Mouse (Mus musculus): ENCODE measurements at regions not wholly inside any gene's neighbourhood (a gene's known extent, or its start where the extent isn't known, plus 50 kb on each side); places are given as distances from the start of the nearest gene placed in this dataset.

DNA sequence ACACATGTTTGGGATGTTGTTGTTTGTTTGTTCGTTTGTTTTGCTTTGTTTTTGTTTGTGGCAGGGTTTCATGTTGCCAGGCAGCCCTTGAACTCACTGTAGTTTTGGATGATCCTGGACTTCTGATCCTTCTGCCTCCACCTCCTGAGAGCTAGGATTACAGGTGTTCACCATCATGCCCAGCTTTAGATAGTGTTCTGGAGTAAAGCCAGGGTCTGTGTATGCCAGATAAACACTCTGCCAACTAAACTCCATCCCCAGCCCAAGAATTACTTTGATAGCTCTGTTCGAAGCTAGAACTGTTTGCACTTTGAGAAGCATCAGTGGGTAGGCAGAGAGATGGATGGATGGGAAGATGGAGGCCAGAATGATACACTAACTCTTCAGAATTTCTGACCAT lies 368.0 kb upstream of the Gm10306 start:
- no peak for DNase-seq

DNA sequence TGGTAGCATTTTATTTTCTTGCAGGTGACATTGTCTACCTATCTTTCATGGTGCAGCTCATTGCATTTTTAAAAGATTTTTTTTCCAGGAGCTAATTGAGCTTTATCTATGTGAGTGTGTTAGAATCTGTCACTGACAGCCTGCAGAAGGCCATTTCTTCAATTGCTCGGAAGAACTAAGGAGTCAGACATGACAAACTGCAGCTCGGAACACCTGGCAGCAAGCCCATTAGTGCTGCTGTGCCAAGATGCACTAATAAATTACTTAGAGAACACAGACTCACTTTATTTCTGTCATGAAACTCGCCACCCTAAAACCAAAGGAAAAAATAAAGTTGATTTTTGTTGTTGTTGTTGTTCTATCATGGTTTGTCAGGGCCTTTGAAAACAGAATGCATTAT lies 367.5 kb upstream of the Gm10306 start:
- DNase-seq, result peak; percentile 61

DNA sequence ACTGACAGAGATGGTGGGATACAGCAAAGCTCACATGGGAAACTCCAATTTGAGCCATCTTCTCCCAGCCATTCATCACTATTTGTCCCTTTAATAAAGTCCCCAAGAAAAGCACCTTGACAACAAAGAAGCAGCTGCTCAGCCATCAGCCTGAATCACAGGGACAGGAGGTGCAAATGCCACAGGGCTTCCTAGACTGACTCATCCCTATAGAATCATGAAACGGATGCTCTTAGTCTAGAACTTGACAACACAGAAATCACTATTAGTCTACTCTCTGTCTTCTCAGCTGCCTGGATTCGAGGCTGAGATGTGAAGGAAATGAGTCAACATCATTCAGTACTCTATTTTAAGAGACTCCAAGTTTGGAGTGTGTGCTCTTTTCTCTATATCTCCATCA lies 365.4 kb upstream of the Gm10306 start:
- DNase-seq, result no peak

DNA sequence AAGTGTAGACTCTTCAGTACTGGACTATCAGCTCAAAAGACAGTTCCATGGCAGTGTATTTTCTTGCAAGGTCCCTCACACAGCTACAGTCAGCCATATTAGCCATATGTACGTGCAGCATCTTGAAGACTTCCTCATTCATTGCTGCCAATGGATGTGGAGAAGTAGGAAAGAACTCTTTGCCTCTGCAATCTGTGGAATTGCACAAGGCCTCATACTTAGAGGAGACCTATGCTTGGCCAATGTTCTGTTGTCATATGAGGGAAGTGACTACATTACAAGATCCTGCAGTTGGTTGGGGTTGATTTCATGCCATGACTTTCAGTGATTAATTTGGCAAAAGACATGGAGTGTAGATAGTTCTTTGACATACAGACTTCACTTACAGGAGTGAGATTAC lies 340.1 kb upstream of the Gm10306 start:
- DNase-seq, result no peak

DNA sequence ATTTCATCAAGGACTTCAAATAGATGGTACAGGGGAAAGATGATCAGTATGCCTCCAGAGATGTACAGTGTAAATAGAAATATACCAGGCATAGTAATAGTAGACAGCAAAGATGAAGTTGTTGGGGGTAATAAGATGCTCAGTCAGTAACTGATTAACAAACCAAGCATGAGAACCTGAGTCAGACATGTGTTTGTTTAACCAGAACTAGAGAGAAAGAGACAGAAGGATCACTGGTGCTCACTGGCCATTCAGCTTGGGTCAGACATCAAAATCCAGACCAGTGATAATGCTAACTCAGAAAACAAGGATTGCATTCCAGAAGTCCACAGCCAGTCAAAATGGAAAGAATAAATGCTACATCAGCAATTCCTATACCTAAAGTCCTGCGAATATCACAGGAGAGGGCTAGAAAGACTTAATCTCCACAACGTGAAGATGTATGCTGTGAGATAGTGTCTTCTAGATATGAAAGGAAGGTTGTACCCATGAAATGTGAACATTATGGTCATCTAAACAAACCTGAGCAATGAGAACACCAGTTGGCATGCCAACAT lies 320.6 kb upstream of the Gm10306 start:
- DNase-seq, result no peak

DNA sequence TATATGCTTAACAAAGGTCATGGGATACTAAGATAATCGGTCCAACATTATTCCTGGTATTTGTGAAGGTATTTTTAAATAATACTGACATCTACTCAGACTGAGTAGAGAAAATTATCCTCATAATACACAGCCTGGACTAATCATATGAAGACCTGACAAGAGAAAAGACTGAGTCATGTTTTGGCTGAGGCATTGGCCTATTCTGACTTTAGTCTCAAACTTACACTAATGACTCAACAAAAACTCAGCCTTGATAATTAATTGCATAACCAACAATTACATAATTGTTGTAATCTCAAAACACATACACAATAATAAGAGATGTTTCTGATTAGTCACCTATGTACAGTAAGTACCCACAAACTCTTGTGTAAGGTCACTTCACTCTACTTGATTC lies 300.3 kb upstream of the Gm10306 start:
- no peak for DNase-seq

DNA sequence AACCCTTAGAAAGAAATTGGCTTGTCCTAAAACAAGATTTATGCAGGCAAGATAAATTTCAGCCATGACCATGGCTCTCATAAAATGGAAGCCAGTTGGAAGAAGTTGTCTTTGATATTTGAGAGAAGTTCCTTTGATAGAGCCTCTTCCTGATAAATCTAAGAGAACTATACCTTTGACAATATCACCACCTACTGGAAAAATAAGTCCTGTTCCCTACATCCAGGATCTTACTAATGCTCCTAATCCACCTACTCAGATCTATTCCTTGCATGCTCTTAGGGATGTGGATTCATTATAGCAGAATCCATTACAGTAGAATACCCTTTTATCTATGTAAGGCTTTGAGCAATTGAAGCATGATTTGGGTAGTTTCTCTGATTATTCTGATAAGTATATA lies 295.2 kb upstream of the Gm10306 start:
- no peak for DNase-seq

DNA sequence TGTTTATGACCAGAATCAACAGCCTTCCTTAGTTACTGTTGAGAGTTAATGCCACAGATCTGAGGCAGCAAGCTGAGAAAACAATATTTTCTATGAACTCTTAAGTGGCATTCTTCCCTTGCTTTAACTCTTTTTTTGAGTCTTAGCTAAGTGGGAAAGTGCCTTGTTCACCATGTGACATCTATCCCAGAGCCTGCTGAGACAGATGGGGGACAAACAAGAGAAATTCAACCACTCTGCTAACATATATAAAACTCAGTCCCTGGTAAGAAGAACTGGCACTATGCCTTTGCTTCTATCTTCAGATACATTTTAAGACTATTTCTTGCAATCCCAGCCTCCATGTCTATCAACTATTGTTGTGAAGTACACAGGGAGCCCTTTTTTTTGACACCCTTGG lies 274.6 kb upstream of the Gm10306 start:
- DNase-seq, result no peak

DNA sequence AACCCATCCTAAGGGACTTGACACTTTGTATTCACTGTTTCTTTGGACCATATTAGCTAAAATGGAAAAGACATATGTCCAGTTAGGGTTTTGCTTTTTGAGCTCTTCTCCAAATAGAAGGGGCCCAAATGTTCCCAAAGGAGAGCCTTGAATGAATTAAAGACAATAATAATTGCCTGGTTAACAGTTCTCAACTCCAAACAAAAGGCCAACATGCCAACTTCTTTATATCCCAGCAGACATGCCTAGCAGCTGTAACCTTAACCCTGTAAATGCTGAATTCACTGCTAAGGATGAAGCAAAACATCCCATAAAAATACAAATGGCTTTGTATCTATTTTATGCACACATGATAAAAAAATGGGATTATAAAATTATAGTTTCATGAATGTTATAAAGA lies 264.2 kb upstream of the Gm10306 start:
- DNase-seq, result no peak

DNA sequence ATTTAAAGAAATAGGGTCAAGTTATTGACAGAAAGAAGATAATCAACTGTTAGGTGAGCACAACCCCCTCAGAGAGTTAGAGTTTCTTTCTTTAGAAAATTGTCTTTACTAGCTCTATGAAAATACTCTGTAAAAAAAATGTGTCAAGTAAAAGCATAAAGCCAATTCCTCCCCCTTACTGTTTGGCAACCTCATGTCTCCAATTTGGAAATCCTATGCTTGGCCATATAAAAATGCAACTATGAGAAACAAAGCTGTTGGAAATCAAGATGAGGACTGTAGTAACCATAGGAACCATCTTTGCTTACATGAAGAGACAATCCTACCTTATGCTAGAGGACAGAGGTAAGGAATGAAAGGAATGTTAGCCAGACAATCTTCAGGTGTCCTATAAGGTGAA lies 239.0 kb upstream of the Gm10306 start:
- DNase-seq, result no peak

DNA sequence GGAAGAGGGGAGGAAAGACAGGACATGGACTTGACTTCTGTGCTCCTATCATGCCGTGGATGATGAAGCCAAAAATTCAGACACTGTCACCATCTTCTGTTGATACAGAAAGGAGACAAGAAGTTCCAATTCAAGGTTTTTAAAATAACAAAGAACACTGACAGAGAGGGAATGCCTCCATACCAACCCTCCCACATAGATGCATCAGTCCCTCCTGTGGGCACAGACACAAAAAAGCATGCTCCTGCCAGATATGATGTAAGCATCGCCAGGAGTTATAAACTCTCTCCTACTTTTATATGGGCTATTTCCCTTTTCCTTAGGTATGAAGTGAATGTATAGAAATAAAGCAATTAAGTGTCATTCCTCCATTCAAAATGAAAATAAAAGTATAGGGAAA lies 229.6 kb upstream of the Gm10306 start:
- no peak for DNase-seq

DNA sequence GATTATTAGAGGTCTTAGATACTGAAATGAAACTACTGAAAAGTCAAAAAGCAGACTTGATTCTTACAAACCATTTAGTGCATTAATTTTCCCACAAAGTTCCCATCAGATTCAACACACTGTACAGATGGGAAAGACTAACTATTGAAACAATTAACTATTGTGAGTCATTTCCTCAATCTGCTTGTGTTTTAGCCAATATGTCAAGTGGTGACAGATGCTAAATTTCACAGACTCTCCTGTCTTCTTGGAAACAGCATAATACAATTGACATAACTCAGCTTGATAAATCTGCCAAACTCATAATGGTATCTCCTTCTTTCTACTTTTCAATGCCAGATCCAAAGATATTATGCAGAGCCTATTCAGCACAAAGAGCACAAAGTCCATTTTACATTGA lies 213.0 kb upstream of the Gm10306 start:
- no peak for DNase-seq

DNA sequence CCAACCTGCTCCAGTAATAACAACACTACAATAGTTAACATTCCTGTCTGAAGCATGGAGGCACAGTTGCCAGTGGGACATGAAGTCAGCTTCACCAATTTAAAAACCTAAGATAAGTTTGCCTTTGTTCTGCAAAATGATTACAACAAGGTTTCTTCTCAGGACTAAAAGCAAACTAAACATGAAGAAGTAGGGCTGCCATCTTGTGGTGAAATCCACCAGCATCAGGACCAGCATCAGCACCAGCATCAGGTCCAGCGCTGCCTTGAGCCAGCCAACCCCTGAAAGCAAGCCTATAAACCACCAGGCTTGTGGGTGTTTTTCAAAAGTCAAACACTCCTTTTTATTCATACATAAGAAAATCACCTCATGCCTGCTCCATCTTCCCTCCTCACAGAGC lies 207.1 kb upstream of the Gm10306 start:
- no peak for DNase-seq

DNA sequence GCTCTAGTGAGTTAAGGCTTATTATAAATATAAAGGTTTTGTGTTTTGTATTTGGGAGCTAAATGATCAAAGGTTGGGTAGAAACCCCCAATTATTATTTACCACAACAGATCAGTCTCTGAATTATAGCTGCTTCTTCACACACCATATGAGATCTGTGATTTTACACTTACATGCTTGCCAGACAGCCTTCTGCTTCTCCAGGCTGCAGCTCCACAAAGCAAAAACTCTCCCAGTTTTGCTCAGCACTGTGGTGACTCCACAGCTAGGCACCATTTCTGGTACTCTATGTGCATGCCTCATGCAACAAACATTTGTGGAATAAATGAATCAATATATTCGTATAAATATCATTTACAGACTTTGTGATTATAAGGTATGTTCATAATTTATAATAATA lies 199.4 kb upstream of the Gm10306 start:
- DNase-seq, result no peak

DNA sequence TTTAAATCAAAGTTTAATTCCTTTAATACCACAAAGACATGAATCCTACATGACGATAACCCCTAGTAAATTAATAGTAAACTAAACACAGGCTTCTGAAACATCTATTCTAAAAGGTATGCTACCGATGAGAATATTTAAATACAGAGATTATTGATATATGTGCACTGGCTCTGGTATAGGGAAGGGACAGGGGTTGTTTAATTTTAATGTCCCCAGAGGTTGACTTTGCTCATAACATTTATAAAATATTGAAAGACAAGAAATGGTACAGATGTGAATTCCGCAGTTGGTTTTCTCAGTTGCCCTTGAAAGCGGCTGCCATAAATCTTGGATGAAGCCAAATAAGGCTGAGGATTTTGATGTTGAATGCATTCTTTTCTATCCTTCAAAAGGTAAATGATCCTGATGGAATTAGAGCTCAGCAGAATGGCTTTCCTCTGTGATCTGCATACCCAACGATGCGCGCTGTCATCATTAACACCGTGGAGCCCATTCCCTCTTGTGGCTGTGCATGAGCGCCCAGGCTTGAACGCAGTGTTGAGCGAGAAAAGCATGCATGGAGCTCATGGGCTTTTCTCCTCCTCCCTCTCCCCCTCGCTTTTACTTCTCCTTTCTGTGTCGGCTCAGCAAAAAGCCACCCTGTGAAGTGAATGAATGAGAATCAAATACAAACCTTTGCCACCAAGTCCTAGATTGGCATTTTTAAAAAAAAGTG lies 195.4 kb upstream of the Gm10306 start:
- DNase-seq, result no peak

DNA sequence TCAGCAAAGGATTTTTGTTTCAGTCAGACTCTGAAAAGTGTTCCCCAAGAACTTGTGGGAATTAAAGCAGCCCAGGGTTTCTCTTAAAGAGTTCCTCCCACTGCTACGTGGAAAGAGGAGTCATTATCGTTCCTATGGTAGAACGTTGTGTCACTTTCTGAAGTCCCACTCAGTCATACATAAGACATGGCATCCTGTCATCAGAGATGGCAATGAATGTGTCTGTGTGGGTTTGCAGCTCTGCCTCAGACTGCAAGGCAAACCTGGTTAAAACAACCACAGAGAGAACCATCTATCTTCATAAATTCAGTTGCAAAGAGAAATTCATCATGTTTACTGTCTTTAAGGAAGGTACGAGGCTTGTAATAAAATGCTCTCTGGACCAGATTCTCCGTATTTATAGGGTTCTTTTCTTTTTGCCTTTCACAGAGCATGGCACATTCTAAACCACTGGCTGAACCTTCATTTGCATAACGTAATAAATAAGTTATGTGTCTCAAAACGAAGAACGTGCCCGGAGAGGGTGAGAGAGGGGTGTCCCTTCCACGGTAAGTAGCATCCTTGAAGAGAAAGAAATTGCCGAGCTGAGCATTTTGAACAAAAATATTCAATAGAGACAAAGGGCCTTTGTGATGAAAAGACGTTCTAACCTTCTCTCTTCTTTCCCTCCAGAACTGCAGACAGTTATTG lies 194.7 kb upstream of the Gm10306 start:
- DNase-seq, result no peak

DNA sequence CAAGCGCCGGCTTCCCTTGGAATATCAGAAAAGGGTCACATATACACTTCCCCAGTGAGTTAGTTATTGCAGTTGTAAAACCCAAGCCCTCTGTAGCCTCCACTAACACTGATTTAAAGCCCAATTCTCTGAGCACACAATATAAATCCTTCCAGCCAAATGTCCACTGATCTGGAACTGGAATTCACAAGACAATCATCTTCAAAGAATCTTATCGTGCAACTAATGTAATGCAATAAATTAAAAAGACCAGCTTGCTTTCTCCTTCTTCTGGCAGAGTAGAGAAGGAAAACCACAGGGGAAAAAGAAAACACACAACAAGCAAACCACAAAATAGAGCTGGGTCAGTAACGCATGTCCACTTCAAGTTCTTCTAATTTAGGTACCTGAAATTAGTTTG lies 191.0 kb upstream of the Gm10306 start:
- DNase-seq, result no peak

DNA sequence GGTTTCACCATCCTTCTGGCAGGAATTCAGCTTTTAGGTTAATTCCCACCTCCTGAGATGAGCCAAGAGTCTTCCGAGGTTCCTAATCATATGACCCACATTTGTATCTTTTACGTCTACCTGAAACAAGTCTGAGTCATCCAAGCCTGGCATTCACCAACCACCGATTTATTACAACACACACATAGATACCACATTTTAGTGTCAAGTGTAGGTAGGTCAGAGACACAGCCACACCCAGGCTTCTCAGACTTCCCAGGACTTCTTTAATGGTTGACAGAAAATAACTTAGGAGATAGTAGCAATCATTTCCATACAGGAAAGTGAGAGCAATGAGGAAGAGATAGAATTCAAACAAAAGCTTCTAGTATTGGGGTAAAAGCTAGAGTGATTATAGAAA lies 189.2 kb upstream of the Gm10306 start:
- DNase-seq, result no peak

DNA sequence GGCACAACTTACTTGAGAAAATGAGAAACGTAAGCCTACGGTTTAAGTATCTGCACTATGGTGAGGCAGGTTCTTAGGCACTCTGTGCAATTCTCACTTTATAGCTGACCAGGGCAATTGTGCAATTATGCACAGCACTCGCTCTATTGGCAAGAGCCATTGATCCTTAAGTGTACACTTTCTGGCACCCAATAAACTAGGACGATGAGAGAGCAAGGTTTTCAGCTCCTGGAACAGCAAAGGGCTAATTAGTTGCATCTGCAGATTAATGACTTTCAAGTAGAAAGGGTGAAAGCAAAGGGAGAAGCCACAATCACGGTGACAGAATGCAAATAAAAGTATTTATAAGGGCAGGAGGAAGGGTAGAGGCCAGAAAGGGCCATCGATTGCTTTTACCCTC lies 185.4 kb upstream of the Gm10306 start:
- no peak for DNase-seq

DNA sequence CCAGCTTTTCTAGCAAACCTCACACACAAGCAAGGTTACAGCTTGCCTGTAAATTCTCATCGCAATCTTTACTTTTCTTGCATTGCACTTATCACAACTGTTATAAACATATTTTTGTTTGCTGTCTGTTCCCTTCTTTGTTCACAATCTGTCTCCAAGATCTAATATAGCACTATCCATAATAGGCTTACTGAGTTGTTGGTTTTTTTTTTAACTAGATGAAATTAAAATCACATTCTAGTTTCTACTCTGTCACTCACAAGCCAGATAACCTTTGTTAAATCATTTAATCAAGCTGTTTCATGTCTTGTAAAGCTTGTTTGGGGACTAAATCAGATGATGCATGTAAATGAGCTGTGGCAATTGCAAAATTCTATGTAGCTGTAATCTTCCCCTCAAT lies 180.1 kb upstream of the Gm10306 start:
- DNase-seq, result no peak

DNA sequence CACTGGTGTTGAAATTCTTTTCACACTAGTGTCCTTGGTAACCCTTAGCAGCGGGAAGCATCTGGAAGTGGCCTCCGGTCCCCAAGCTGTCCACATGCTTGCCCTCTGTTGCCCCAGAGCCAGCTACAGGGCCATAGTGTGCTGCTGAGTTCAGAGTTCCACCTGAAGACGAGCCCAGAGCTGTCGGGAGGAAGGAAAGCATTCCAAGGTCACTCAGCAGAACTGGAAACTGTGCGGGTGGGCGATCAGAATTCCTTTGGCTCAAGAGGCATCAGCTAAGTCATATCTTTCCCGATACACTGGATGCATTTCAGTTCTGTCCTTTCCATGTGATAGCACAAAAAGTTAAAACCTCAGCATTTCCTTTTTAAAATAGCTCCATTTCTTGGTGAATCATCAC lies 170.6 kb upstream of the Gm10306 start:
- no peak for DNase-seq

DNA sequence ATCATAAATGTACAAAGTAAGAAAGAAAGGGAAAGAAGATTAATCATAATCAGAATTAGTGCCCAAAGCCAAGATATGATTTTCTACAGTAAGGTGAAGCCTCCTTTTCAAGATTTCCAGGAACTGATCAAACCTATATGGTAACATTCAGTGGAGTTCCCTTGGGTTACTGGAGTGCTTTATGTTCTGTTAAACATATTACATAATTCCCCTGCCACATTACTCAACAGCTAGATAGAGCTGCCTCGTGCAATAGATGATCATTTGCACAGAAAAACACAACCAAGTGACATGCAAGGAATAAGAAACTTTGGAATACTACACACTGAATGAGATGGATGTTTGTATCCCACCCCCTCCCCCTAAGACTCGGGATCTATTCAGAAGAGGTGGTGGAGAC lies 168.0 kb upstream of the Gm10306 start:
- DNase-seq, result no peak

DNA sequence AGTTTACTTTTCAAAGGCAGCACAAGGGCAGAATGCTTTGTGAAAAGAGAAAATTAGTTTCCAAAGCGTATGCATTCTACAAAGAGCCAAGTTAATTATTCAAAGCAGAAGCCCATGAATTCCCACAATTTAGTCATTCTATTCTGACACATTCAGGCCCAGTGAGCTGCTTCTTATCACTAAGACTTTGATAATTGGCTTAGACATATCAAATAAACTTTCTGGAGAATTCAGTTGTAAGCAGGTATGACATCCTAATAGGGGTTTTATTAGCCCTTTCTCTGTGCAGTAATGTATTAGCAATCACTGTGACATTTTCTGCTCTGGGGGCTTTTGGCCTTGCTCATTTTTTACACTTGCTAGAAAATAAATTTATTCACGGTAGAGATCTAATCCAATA lies 161.9 kb upstream of the Gm10306 start:
- no peak for DNase-seq

DNA sequence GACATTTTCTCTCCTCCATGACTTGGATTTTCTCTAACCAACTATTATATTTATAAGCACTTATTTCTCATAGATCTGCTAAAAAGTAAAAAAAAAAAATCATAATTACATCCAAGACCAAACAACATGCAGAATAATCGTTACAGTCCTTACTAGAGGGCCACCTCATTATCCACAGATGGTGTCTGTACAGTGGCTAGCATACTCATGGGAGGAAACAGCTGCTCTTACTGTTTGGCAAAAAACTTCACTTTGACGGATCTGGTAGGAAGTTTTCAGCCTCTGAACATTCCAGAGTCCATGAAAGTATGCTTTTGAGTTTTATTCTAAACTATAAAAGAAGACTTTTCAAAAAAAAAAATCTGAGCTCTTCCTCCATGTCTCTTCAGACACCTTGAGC lies 159.1 kb upstream of the Gm10306 start:
- DNase-seq, result no peak

DNA sequence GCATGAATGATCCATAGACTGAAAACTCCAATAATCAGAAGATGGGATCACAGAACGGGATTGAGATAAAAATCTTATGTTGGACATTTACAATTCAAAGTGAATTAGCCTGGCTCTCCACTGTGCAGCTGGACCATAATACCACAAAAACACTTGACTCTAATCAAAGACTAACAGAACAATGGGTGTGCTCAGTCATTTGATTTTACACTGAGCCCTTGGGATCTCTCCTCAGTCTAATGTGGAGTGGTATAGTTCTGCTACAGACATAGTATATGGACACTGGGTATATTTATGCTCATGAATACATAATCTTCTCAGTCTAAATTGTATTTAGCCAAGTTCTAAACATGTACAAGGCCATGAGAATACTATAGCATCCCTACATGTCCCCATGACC lies 149.4 kb upstream of the Gm10306 start:
- no peak for DNase-seq

All from lung, postnatal 10 days (tissue).